Mouse (Mus musculus): ENCODE data around the gene Cntnap1. TPM values are rescaled to one million over a fixed set of nuclear protein-coding genes. Genes with fewer than 3 reads are reported as not detected.

Cntnap1 gene
- total RNA-seq, 2 experiments from 2014 or later = 1.8 to 2.4 TPM

DNA sequence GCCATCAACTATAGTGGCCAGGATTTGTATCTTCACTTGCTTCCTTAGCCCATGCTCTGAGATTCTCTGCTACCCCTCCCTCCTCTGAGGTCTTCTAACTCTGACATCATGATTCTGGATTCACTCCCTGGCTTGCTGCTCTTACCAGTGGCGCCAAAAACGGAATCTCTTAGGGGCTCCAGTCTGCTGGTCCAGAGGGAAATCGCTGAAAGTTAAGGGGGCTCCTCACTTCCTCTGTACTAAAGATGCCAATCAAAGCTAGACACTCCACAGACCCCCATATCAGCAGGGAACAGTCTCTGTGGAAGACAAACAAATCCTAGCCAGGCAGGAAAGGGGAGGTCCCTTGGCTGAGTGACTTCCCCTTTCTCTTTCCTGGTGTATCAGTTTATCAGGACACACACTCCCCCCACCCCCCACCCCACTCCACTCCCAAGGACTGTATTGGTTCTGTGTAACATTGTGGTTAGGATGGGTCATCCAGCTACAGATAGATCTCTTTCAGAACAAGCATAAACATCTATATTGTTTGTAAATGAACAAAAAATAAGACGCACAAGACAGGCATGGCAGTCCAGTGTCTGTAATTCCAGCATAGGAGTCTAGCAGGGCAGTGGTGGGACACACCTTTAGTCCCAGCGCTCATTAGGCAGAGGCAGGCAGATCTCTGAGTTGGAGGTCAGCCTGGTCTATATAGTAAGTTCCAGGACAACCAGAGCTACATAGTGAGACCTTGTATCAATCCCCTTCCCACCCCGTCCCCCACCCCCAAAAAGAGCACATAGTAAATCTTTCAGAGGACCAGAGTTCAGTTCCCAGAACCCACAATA is 61.9 kb downstream of the Cntnap1 start:
- intact Hi-C loops (cut with DNase I; ENCODE audit: low total_unique reads) = no loop called here
- DNase-seq = no peak

DNA sequence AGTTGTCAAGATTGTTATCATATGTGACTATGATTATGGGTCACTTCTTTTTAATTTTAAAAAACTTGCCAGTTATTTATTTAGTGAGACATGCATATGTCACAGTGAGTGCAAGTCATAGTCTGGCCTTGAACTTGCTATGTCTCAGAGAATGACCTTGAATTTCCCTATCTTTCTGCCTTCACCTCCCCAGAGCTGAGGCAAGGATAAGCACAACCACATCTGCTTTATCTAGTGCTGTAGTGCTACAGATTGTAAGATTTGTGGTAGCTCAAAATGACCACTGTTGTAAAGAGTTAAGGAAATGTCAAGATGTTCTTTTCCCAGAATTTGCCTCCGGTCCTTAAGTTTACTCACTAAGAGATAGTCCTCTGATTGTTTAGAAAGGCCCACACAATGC is 62.9 kb downstream of the Cntnap1 start:
- no peak for DNase-seq
- intact Hi-C loops (cut with DNase I; ENCODE audit: low total_unique reads) = no loop called here

DNA sequence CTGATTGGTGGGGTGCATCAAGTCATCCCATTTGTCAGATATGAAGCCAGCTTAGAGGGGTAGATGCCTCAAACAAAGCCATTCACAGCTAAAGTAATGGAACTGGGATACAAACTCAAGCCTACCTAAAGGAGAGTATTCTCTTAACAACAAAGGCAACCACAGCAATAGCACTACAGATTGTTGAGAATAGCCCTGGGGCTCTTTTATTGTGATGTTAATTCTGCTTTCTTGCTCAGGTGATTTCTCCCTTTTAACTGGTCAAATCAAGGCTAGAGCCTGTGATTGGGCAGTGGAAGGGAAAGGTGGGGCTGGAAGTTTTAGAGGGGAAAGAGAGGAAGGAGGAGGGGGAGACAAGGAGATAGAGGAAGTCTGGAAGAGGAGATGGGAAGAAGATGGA is 63.8 kb downstream of the Cntnap1 start:
- intact Hi-C loops (cut with DNase I; ENCODE audit: low total_unique reads) = no loop called here
- no peak for DNase-seq

DNA sequence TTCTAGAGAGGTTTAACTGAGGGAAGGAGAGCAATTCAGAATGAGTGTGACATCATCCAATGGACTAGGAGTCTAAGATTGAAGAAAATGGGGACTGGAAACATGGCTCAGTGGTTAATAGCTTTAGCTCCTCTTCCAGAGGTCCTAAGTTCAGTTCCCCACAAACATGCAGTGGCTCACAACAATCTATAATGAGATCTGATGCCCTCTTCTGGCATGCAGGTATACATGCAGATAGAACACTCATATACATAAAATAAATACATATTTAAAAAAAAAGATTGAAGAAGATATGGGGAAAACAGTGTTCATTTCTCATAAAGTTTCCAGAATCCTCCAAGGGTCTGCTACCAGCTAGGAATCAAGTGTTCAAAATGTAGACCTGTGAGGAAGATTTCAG is 65.1 kb downstream of the Cntnap1 start:
- DNase-seq = no peak
- intact Hi-C loops (cut with DNase I; ENCODE audit: low total_unique reads) = no loop called here

DNA sequence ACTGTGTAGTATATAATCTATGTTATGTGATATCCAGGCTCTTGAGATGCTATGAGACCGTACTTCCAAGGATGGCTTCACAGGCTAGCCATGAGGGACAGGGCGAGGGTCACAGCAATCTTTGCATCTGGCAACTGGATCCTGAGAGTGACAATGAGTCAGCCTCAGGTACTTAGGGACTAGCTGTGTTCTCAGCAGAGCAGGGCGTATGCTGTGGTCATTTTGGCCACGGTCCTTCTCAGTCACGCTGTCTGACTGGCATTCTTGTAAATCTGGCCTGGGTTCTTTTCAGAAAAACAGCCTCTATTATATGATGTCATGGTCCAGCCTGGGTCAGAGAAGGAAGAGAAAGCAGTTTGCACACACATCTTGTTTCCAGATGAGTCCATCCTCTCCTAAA is 66.5 kb downstream of the Cntnap1 start:
- no peak for DNase-seq

DNA sequence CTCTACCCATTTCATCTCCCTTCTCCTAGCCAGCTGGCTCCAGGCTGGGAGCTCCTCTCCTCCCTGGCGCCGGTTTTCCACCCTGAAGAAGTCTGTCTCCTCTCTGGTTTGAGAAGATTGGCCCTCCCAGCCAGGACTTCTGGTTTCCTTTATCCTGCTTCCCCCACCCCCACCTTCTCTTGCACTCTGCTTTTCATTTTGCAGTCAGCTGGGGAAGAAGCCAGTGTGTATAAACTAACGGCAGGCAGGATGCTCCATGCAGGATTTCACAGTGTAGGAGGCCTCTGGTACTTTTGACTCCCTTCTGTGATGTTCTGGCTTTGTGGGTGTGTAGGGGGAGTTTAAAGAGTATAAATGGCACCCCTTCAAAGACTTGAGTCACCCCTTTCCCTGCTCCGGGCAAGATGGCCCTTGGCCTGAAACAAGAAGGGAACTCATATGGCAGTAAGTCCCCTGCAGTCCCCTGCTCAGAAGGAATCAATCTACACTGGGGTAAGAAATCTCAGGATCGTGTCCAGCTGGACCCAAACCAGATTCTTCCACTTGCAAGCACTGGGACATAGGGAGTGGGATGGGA is 67.8 kb downstream of the Cntnap1 start:
- intact Hi-C loops (cut with DNase I; ENCODE audit: low total_unique reads) = no loop called here
- DNase-seq = peak; percentile 44

More for the DNA sequence above, 66.5 kb downstream of the Cntnap1 start:
- intact Hi-C loops (cut with DNase I; ENCODE audit: low total_unique reads) = no loop called here

Small RNA genes within 50 kb of the gene (microRNA-seq; reads per million reads assigned to microRNA genes)
- 0 reads per million in 2 experiments for gene Gm27626

Other genes with a start within 250 kb of the Cntnap1 start
- 10 to 100 TPM; 41.7 to 43.6 TPM for gene Stat3, start 231.0 kb upstream of the Cntnap1 start, total RNA-seq (2021)
- gene Cavin1, start 199.6 kb upstream of the Cntnap1 start, total RNA-seq (2021) = 100 to 1,000 TPM; 226 to 256 TPM
- gene Atp6v0a1, start 161.1 kb upstream of the Cntnap1 start, total RNA-seq (2021) = 10 to 100 TPM; 53.4 to 58.5 TPM
- gene Naglu, start 100.5 kb upstream of the Cntnap1 start, total RNA-seq (2021) = 1 to 10 TPM; 6.2 to 7.4 TPM
- gene Hsd17b1, start 92.1 kb upstream of the Cntnap1 start, total RNA-seq (2021) = under 1 TPM in 1 of 2 experiments, not detected in 1; 0.29 TPM
- 1 to 10 TPM; 8.1 to 9.5 TPM for gene Coasy, start 88.0 kb upstream of the Cntnap1 start, total RNA-seq (2021)
- gene Mlx, start 83.2 kb upstream of the Cntnap1 start, total RNA-seq (2021) = 10 to 100 TPM; 10.8 to 12.4 TPM
- 1 to 10 TPM; 1.1 to 1.5 TPM for gene Psmc3ip, start 75.1 kb upstream of the Cntnap1 start, total RNA-seq (2021)
- gene Retreg3, start 50.6 kb upstream of the Cntnap1 start, total RNA-seq (2021) = 10 to 100 TPM; 33.3 to 34.9 TPM
- 10 to 100 TPM; 26.3 to 31.2 TPM for gene Tubg1, start 50.6 kb upstream of the Cntnap1 start, total RNA-seq (2021)
- 1 to 10 TPM; 3.1 to 4.6 TPM for gene Tubg2, start 14.6 kb upstream of the Cntnap1 start, total RNA-seq (2021)
- gene Plekhh3, start 828 bp downstream of the Cntnap1 start, total RNA-seq (2021) = 10 to 100 TPM; 22.0 to 26.9 TPM
- under 1 TPM in 1 of 2 experiments, not detected in 1; 0.12 TPM for gene Ccr10, start 4.9 kb downstream of the Cntnap1 start, total RNA-seq (2021)
- gene Ezh1, start 55.9 kb downstream of the Cntnap1 start, total RNA-seq (2021) = 10 to 100 TPM; 13.5 to 18.1 TPM
- gene Ramp2, start 75.5 kb downstream of the Cntnap1 start, total RNA-seq (2021) = 10 to 100 TPM; 69.8 to 97.1 TPM
- 10 to 100 TPM; 38.1 to 39.0 TPM for gene Vps25, start 83.2 kb downstream of the Cntnap1 start, total RNA-seq (2021)
- 1 to 10 TPM in 1 of 2 experiments, under 1 TPM in 1; 0.89 to 1.0 TPM for gene Wnk4, start 90.0 kb downstream of the Cntnap1 start, total RNA-seq (2021)
- gene Cntd1, start 108.5 kb downstream of the Cntnap1 start, total RNA-seq (2021) = under 1 TPM; 0.13 to 0.21 TPM
- gene Coa3, start 108.6 kb downstream of the Cntnap1 start, total RNA-seq (2021) = 10 to 100 TPM; 70.0 to 73.4 TPM
- gene Becn1, start 131.8 kb downstream of the Cntnap1 start, total RNA-seq (2021) = 10 to 100 TPM; 70.7 to 72.9 TPM
- 10 to 100 TPM; 60.9 to 61.2 TPM for gene Psme3, start 145.7 kb downstream of the Cntnap1 start, total RNA-seq (2021)
- 1 to 10 TPM; 1.2 to 1.3 TPM for gene Aoc2, start 154.5 kb downstream of the Cntnap1 start, total RNA-seq (2021)
- gene Aoc3, start 160.1 kb downstream of the Cntnap1 start, total RNA-seq (2021) = 10 to 100 TPM; 20.7 to 21.7 TPM
- gene G6pc, start 197.0 kb downstream of the Cntnap1 start, total RNA-seq (2021) = not detected
- gene Aarsd1, start 247.1 kb downstream of the Cntnap1 start, total RNA-seq (2021) = 10 to 100 TPM; 16.4 to 17.4 TPM